Mouse (Mus musculus) megakaryocyte-erythroid progenitor cell, adult 5 weeks (primary cell): ENCODE measurements around the gene A630089N07Rik. TPM values are rescaled to one million over a fixed set of nuclear protein-coding genes. Genes with fewer than 3 reads are reported as not detected.

ENCODE experiments used
- polyA plus RNA-seq: library from polyadenylated mRNA; stranded (reverse); fragments of >175 nt; gene quantifications from 2 replicates; pipeline ENCODE4 v1.2.3, GENCODE M21; 2012

A630089N07Rik gene
- 0.56 and 1.1 TPM in 2 replicates for polyA plus RNA-seq

DNA sequence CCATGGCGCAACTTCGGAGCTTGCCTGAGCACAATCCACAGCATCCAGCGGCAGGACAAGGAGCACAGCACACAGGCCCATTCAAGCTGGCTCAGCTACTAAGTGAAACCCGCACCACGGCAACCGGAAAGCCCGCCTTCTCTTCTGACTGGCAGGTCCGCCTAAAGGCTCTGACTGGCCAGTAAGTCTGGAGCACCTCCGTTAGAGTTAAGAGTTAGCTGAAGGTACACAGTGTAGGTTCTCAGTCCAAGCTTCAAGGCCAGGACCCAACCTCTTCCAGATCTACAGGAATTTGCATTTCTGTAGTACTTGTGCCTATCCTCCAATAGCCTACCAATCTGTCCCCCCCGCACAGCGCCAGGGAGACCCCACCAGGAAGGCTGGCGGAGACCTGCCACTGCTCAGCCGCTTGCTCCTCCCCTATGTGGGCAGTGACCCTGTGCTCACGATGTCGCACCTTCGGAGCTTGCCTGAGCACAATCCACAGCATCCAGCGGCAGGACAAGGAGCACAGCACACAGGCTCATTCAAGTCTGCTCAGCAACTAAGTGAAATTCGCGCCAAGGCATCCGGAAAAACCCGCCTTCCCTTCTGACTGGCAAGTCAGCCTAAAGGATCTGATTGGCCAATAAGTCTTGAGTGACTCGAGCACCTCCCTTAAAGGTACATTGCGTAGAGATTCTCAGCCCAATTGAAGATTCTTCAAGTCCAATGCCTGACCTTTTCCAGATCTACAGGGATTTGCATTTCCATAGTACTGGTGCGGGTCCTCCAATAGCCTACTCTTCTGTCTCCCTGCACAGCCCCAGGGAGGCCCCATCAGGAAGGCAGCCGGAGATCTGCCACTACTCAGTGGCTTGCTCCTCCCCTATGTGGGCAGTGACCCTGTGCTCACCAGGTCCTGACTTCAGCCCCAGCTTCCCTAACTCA lies at the start of gene A630089N07Rik:
Gene A630089N07Rik (minus strand): TSS at position 562 of the 930 bp plus-strand sequence.

DNA sequence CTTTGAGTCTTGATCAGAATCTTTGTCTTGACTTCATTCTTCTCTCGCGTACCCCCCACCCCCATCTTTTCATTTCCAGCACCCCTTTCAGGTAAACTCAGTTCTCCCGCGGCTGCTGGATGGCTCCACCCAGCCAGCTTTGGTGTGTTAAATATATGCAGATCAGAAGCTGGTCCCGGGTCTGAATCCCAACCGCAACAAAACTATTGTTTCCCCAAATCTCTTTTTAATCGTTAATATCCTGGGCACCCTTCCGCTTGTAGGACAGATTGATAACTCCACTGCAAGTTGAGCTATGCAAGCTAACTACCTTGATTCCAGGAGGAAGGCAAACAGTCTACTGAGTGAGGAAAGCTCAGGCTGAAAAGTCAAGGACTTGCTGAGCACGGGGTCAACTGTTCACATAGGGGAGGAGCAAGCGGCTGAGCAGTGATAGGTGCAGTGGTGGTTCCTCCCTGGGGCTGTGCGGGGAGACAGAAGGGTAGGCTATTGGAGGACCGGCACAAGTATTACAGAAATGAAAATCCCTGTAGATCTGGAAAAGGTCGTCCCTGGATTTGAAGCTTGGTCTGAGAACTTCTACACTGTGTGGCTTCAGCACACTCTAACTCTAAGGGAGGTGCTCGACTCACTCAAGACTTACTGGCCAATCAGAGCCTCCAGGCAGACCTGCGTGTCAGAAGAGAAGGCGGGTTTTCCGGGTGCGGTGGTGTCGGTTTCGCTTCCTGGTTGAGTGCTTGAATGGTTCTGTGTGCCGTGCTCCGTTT lies 85.5 kb downstream of the A630089N07Rik start, which contains the start of gene B230307C23Rik:
Gene B230307C23Rik (plus strand): TSS at position 700 of the 767 bp plus-strand sequence.

DNA sequence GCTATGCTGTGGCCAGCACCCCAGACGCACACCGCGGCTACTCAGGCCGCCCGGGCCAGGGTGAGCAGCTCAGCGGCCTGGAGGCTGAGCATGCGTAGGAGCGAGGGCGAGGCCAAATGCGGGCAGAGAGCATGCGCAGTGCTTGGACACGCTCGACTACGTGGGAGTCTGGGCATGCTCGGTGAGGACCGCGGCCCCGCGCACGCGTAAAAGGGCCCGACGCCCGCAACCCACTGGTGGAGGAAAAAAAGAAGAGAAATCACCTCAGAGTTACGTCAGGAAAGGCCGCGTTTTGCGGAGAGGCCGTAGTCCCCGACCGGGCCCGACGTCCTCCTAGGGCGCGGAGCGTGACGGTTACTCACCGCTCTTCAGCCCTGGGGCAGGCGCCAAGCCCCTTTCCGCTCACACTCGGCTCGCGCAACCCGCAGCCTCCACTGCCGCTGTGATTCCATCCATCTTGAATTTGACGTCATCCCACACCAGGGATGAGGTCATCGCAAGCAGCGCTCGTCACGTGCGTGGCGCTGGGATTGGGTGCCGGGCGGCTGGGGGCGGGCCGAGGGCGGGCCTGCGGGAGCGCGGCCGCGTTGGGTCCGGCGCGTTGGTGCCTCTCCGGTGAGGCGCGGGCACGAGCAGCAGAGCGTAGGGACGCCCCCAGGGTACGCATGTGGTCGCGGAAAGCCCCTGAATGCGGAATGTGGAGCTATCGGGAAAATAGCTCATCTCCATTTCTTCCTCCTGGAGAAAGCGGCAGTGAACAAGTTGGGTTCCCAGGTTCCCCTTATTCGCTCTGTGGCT lies 119.9 kb downstream of the A630089N07Rik start, which contains the start of the genes C2cd2 and Zbtb21:
Gene C2cd2 (minus strand): TSS at position 448 of the 798 bp plus-strand sequence.
Gene Zbtb21 (minus strand): TSS at position 472 of the 798 bp plus-strand sequence.

Other genes with a start within 250 kb of the A630089N07Rik start
- gene Prdm15, start 230.6 kb downstream of the A630089N07Rik start, polyA plus RNA-seq: 4.3 and 7.1 TPM in 2 replicates
- gene C2cd2, start 119.9 kb downstream of the A630089N07Rik start, polyA plus RNA-seq: 30.6 and 34.0 TPM in 2 replicates
- gene Zbtb21, start 119.8 kb downstream of the A630089N07Rik start, polyA plus RNA-seq: 38.4 and 52.2 TPM in 2 replicates
- 1.5 and 2.1 TPM in 2 replicates for gene B230307C23Rik, start 85.1 kb downstream of the A630089N07Rik start, polyA plus RNA-seq